Comparison of ENCODE assay signal across 7 mouse cellular contexts in the genomic region with DNA sequence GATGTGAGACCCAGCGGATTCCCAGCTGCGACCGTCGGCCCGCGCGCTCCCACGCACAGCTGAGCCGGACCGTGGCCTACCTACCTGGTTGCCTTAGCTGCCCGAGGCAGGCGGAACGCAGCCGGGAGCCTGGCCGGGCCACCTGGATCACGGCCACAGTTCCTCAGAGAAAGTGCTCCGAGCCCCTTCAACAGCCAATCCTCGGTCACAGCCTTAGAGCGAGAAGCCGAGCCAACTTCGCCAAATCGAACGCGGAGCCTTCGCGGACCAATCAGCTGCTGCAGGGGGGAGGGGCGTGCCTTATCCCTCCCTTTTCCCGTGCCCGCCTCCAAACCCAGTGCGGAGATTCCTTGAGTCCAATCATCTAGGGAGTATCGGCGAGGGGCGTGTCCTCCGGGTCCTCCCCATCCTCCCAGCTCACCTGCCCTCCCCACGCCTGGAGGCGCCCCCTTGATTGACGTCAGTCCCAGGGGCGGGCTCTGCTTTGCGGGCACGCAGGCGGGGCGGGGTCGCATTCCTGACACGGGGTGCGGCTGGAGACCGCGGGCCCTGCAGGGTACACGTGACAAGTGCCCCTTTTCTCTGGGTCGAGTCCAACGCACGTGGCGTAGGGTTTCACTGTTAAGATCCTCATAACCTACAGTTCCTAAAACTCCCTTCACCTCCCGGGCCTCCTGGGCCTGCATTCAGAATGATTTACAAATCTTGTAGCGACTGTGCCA. TPM values are rescaled to one million over a fixed set of nuclear protein-coding genes. Genes with fewer than 3 reads are reported as not detected.
A peak's percentile ranks its signal among the peaks of the same experiment; 100 is the strongest.
DNase-seq lines count a peak whose midpoint lies in the region; ATAC-seq lines count a peak whose summit lies in the region.

TSS of gene Avpi1 (minus strand) at position 273 of the 722 bp plus-strand sequence.

- H3K4me2 ChIP-seq in intestine, embryonic 15.5 days (replicated peaks): peak within 1 kb of the TSS; percentile 88

- peak; percentile 98 for ATAC-seq in intestine, embryonic 15.5 days

- H3K9me3 ChIP-seq in intestine, embryonic 15.5 days: no peaks in the 10 kb centered on the region
- no peaks in the 10 kb centered on the region for H3K9me3 ChIP-seq in midbrain, embryonic 10.5 days (replicated peaks)

- H3K4me1 ChIP-seq in intestine, embryonic 15.5 days (replicated peaks): peaks cover 23% of the 10 kb centered on the region; the same call in 1 of the 2 replicates
- peaks cover 28% of the 10 kb centered on the region for H3K4me1 ChIP-seq in midbrain, embryonic 10.5 days

- intact Hi-C loops in gastrocnemius, postnatal 36 days (cut with DNase I): no loop called here
- intact Hi-C loops in left cerebral cortex, postnatal 25 days (cut with DNase I): loop anchor here (5.0 kb wide), 1 partner anchor 37 kb away; the partner anchor contains the start of gene Pi4k2a

- H3K36me3 ChIP-seq in intestine, embryonic 15.5 days: peaks cover 4% of the 10 kb centered on the region; the same call in 1 of the 2 replicates
- peaks cover 12% of the 10 kb centered on the region for H3K36me3 ChIP-seq in midbrain, embryonic 10.5 days

- H3K27me3 ChIP-seq in intestine, embryonic 15.5 days (replicated peaks): no peaks in the 10 kb centered on the region
- H3K27me3 ChIP-seq in midbrain, embryonic 10.5 days (ENCODE audit: low read depth, poor library complexity, severe bottlenecking): peaks cover 30% of the 10 kb centered on the region

- DNase-seq in adrenal gland, adult 2 months: peak; percentile 99
- peak; percentile 95 for DNase-seq in embryo, embryonic 11.5 days (ENCODE audit: low read depth, low spot score)
- DNase-seq in gastrocnemius, postnatal 36 days: peak; percentile 94 to 97
- peak; percentile 97 to 99 for DNase-seq in left cerebral cortex, postnatal 25 days (ENCODE audit: low spot score in 2 of 2)
- DNase-seq in midbrain, embryonic 10.5 days (ENCODE audit: low spot score): peak; percentile 97
- DNase-seq in right cerebral cortex, postnatal 4 days: peak; percentile 97

- H3K9ac ChIP-seq in intestine, embryonic 15.5 days: peak within 1 kb of the TSS; percentile 74

- peak within 1 kb of the TSS; percentile 91 for H3K27ac ChIP-seq in intestine, embryonic 15.5 days
- peak within 1 kb of the TSS; percentile 88 for H3K27ac ChIP-seq in midbrain, embryonic 10.5 days (replicated peaks)

- WGBS in intestine, embryonic 15.5 days: under 1% methylated on average over 54 of the region's 54 CpGs
- WGBS in midbrain, embryonic 10.5 days: under 1% methylated on average over 54 of the region's 54 CpGs

- peak within 1 kb of the TSS; percentile 62 for H3K4me3 ChIP-seq in intestine, embryonic 15.5 days (replicated peaks)
- peak within 1 kb of the TSS; percentile 75 for H3K4me3 ChIP-seq in midbrain, embryonic 10.5 days

RNA-seq across cellular contexts. Expression of gene Avpi1, which starts in this region (rescaled TPM):
- 100 to 1,000 TPM in 1 of 2 experiments, 10 to 100 TPM in 1; 78.6 to 101 TPM for total RNA-seq in adrenal gland, adult 2 months (2021)
- 82.3 and 112 TPM in 2 replicates for polyA plus RNA-seq in adrenal gland, adult 2 months (2012; rRNA removed)
- total RNA-seq in gastrocnemius, postnatal 36 days (2021): 10 to 100 TPM in 1 of 2 experiments, 1 to 10 TPM in 1; 7.5 to 10.5 TPM
- 36.4 and 40.7 TPM in 2 replicates for polyA plus RNA-seq in intestine, embryonic 15.5 days (2015; fragmentation: Nextera tagmentation; extraction: Ambion mirVana)
- total RNA-seq in left cerebral cortex, postnatal 25 days (2021): 10 to 100 TPM; 28.2 to 29.1 TPM
- 15.7 and 17.7 TPM in 2 replicates for polyA plus RNA-seq in midbrain, embryonic 10.5 days (2016; fragmentation: Nextera tagmentation; extraction: Ambion mirVana)

Comparison
In these comparisons a context has a peak if more than half of its experiments do, and no peak if none do; other contexts are left out.
1. Peak in every context shown above with its lines: DNase-seq, ATAC-seq, H3K4me3 ChIP-seq and H3K27ac ChIP-seq.